Mouse (Mus musculus): Measurements from ENCODE around the gene Rft1. TPM values are rescaled to one million over a fixed set of nuclear protein-coding genes. Genes with fewer than 3 reads are reported as not detected.
A peak's percentile ranks its signal among the peaks of the same experiment; 100 is the strongest.

Rft1 gene
- polyA plus RNA-seq, 1 experiment, result 17.6 TPM

- WGBS, result 2% methylated on average over 4 of the region's 4 CpGs
- no peak overlapping the region for H3K27ac ChIP-seq (ENCODE audit: insufficient read depth, low read depth, low read length)
- H3K4me3 ChIP-seq (ENCODE audit: insufficient read depth, low read depth, low read length), result no peak overlapping the region
- H3K4me1 ChIP-seq (ENCODE audit: control insufficient read depth, insufficient read depth, low read length), result peaks cover 4% of the 10 kb centered on the region; the same call in 1 of the 2 replicates
- TF ChIP-seq POLR2A (IDR thresholded peaks at IDR 0.05; ENCODE audit: low read depth, low read length) (no peak), CTCF (conservative IDR thresholded peaks at IDR 0.05; ENCODE audit: insufficient read depth, insufficient read length, low read depth, low read length) (peak; percentile 41)
- H3K36me3 ChIP-seq (ENCODE audit: control insufficient read depth, insufficient read depth, low read length), result no peaks in the 10 kb centered on the region
- no peaks in the 10 kb centered on the region for H3K27me3 ChIP-seq (replicated peaks; ENCODE audit: control insufficient read depth, insufficient read depth, low read length)
- DNase-seq, result peak; percentile 91
Measured at GRCm38 (mm10) chr14:30695609-30696008, 41.4 kb downstream of the Rft1 start.

- Histone ChIP-seq H3K27ac (ENCODE audit: insufficient read depth, low read depth, low read length) (no peak overlapping the region), H3K36me3 (ENCODE audit: control insufficient read depth, insufficient read depth, low read length) (no peaks in the 10 kb centered on the region), H3K27me3 (replicated peaks; ENCODE audit: control insufficient read depth, insufficient read depth, low read length) (no peaks in the 10 kb centered on the region), H3K4me3 (ENCODE audit: insufficient read depth, low read depth, low read length) (no peak overlapping the region), H3K4me1 (ENCODE audit: control insufficient read depth, insufficient read depth, low read length) (no peaks in the 10 kb centered on the region; the same call in 1 of the 2 replicates)
- TF ChIP-seq POLR2A (IDR thresholded peaks at IDR 0.05; ENCODE audit: low read depth, low read length), result no peak
- TF ChIP-seq CTCF (conservative IDR thresholded peaks at IDR 0.05; ENCODE audit: insufficient read depth, insufficient read length, low read depth, low read length), result no peak
- 82% methylated on average over 15 of the region's 15 CpGs for WGBS
- no peak for DNase-seq
Measured at GRCm38 (mm10) chr14:30697407-30698052, 43.4 kb downstream of the Rft1 start.

GRCm38 (mm10) chr14:30699656-30700055 lies 45.5 kb downstream of the Rft1 start:
- peak; percentile 63 for DNase-seq
- Histone ChIP-seq H3K4me3 (ENCODE audit: insufficient read depth, low read depth, low read length) (no peak overlapping the region), H3K27ac (ENCODE audit: insufficient read depth, low read depth, low read length) (no peak overlapping the region), H3K27me3 (replicated peaks; ENCODE audit: control insufficient read depth, insufficient read depth, low read length) (no peaks in the 10 kb centered on the region), H3K36me3 (ENCODE audit: control insufficient read depth, insufficient read depth, low read length) (no peaks in the 10 kb centered on the region), H3K4me1 (ENCODE audit: control insufficient read depth, insufficient read depth, low read length) (no peaks in the 10 kb centered on the region; the same call in 1 of the 2 replicates)
- WGBS, result 39% methylated on average over 8 of the region's 8 CpGs
- TF ChIP-seq CTCF (conservative IDR thresholded peaks at IDR 0.05; ENCODE audit: insufficient read depth, insufficient read length, low read depth, low read length) (peak; percentile 83), POLR2A (IDR thresholded peaks at IDR 0.05; ENCODE audit: low read depth, low read length) (no peak)

GRCm38 (mm10) chr14:30702512-30702911 lies 48.4 kb downstream of the Rft1 start:
- DNase-seq, result peak; percentile 69
- H3K27me3 ChIP-seq (replicated peaks; ENCODE audit: control insufficient read depth, insufficient read depth, low read length), result no peaks in the 10 kb centered on the region
- TF ChIP-seq CTCF (conservative IDR thresholded peaks at IDR 0.05; ENCODE audit: insufficient read depth, insufficient read length, low read depth, low read length) (no peak), POLR2A (IDR thresholded peaks at IDR 0.05; ENCODE audit: low read depth, low read length) (no peak)

GRCm38 (mm10) chr14:30703079-30703478 lies 48.9 kb downstream of the Rft1 start:
- WGBS, result 70% methylated on average over 5 of the region's 5 CpGs
- DNase-seq, result no peak
- Histone ChIP-seq H3K36me3 (ENCODE audit: control insufficient read depth, insufficient read depth, low read length) (no peaks in the 10 kb centered on the region), H3K4me3 (ENCODE audit: insufficient read depth, low read depth, low read length) (no peak overlapping the region), H3K4me1 (ENCODE audit: control insufficient read depth, insufficient read depth, low read length) (no peaks in the 10 kb centered on the region), H3K27me3 (replicated peaks; ENCODE audit: control insufficient read depth, insufficient read depth, low read length) (no peaks in the 10 kb centered on the region), H3K27ac (ENCODE audit: insufficient read depth, low read depth, low read length) (no peak overlapping the region)
- no peak for TF ChIP-seq CTCF (conservative IDR thresholded peaks at IDR 0.05; ENCODE audit: insufficient read depth, insufficient read length, low read depth, low read length)
- TF ChIP-seq POLR2A (IDR thresholded peaks at IDR 0.05; ENCODE audit: low read depth, low read length), result no peak

More at GRCm38 (mm10) chr14:30702512-30702911, 48.4 kb downstream of the Rft1 start:
- WGBS, result 26% methylated on average over 5 of the region's 5 CpGs
- H3K4me3 ChIP-seq (ENCODE audit: insufficient read depth, low read depth, low read length), result no peak overlapping the region
- H3K4me1 ChIP-seq (ENCODE audit: control insufficient read depth, insufficient read depth, low read length), result no peaks in the 10 kb centered on the region
- no peaks in the 10 kb centered on the region for H3K36me3 ChIP-seq (ENCODE audit: control insufficient read depth, insufficient read depth, low read length)
- H3K27ac ChIP-seq (ENCODE audit: insufficient read depth, low read depth, low read length), result no peak overlapping the region

- no peak for TF ChIP-seq CTCF (conservative IDR thresholded peaks at IDR 0.05; ENCODE audit: insufficient read depth, insufficient read length, low read depth, low read length)
- no peak for TF ChIP-seq POLR2A (IDR thresholded peaks at IDR 0.05; ENCODE audit: low read depth, low read length)
- Histone ChIP-seq H3K4me3 (ENCODE audit: insufficient read depth, low read depth, low read length) (no peak overlapping the region), H3K36me3 (ENCODE audit: control insufficient read depth, insufficient read depth, low read length) (no peaks in the 10 kb centered on the region), H3K4me1 (ENCODE audit: control insufficient read depth, insufficient read depth, low read length) (no peaks in the 10 kb centered on the region), H3K27ac (ENCODE audit: insufficient read depth, low read depth, low read length) (no peak overlapping the region), H3K27me3 (replicated peaks; ENCODE audit: control insufficient read depth, insufficient read depth, low read length) (no peaks in the 10 kb centered on the region)
- DNase-seq, result no peak
- WGBS, result 79% methylated on average over 8 of the region's 8 CpGs
Measured at GRCm38 (mm10) chr14:30704098-30704855, 50.1 kb downstream of the Rft1 start.

- TF ChIP-seq POLR2A (IDR thresholded peaks at IDR 0.05; ENCODE audit: low read depth, low read length) (no peak), CTCF (conservative IDR thresholded peaks at IDR 0.05; ENCODE audit: insufficient read depth, insufficient read length, low read depth, low read length) (no peak)
- Histone ChIP-seq H3K4me3 (ENCODE audit: insufficient read depth, low read depth, low read length) (no peak overlapping the region), H3K36me3 (ENCODE audit: control insufficient read depth, insufficient read depth, low read length) (no peaks in the 10 kb centered on the region), H3K27ac (ENCODE audit: insufficient read depth, low read depth, low read length) (no peak overlapping the region), H3K27me3 (replicated peaks; ENCODE audit: control insufficient read depth, insufficient read depth, low read length) (no peaks in the 10 kb centered on the region), H3K4me1 (ENCODE audit: control insufficient read depth, insufficient read depth, low read length) (peaks cover under 1% of the 10 kb centered on the region; the same call in 1 of the 2 replicates)
- WGBS, result 95% methylated on average over 2 of the region's 2 CpGs
- DNase-seq, result no peak
Measured at GRCm38 (mm10) chr14:30711892-30712291, 57.7 kb downstream of the Rft1 start.

All from kidney, adult 2 months (tissue).